Mouse (Mus musculus): ENCODE data around the gene Immp2l.

DNA sequence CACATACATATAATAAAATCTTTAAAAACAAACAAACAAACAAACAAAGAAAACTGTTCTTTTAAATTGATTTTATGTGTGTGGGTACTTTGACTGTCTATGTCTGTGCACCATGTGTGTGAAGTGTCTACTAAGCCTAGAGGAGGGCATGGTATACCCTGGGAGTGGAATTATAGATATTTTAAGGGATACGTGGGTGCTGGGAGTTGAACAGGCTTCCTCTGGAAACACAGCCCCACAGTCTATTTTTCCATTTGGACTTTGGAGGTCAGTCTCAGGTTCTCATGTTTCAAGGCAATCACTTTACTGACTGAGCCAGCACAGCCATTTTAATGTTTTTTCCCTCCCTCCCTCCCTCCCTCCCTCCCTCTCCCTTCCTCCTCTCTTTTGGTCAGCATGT is 331.0 kb downstream of the Immp2l start:
- TF ChIP-seq HCFC1 (IDR thresholded peaks at IDR 0.05; ENCODE audit: borderline replicate concordance, insufficient read depth, low read length) = no peak
- no peak for TF ChIP-seq MAFK (IDR thresholded peaks at IDR 0.05; ENCODE audit: insufficient read depth, low read depth, low read length)

Data from ES-E14 (cell line).